Mouse (Mus musculus): ENCODE data around the gene Tmem178b. TPM values are rescaled to one million over a fixed set of nuclear protein-coding genes. Genes with fewer than 3 reads are reported as not detected.

Gene Tmem178b
- polyA plus RNA-seq, 1 experiment: 0.11 TPM

- H3K27ac ChIP-seq (ENCODE audit: insufficient read depth, low read length): no peak overlapping the region
- H3K4me1 ChIP-seq (ENCODE audit: control insufficient read depth, insufficient read depth, low read length): no peaks in the 10 kb centered on the region
- TF ChIP-seq POLR2A (IDR thresholded peaks at IDR 0.05; ENCODE audit: low read depth, low read length) (no peak), CTCF (IDR thresholded peaks at IDR 0.05; ENCODE audit: borderline replicate concordance, insufficient read depth, low read length) (no peak)
- H3K4me3 ChIP-seq (ENCODE audit: insufficient read depth, low read length): no peak overlapping the region
Observed at GRCm38 (mm10) chr6:40249939-40250338, 376.9 kb downstream of the Tmem178b start.

- no peak overlapping the region for H3K27ac ChIP-seq (ENCODE audit: insufficient read depth, low read length)
- H3K4me3 ChIP-seq (ENCODE audit: insufficient read depth, low read length): no peak overlapping the region
- H3K4me1 ChIP-seq (ENCODE audit: control insufficient read depth, insufficient read depth, low read length): no peaks in the 10 kb centered on the region
- TF ChIP-seq CTCF (IDR thresholded peaks at IDR 0.05; ENCODE audit: borderline replicate concordance, insufficient read depth, low read length) (no peak), POLR2A (IDR thresholded peaks at IDR 0.05; ENCODE audit: low read depth, low read length) (no peak)
Observed at GRCm38 (mm10) chr6:40263687-40264086, 390.6 kb downstream of the Tmem178b start.

GRCm38 (mm10) chr6:40300707-40301106 is 427.6 kb downstream of the Tmem178b start:
- no peak overlapping the region for H3K27ac ChIP-seq (ENCODE audit: insufficient read depth, low read length)
- TF ChIP-seq CTCF (IDR thresholded peaks at IDR 0.05; ENCODE audit: borderline replicate concordance, insufficient read depth, low read length): no peak
- no peak for TF ChIP-seq POLR2A (IDR thresholded peaks at IDR 0.05; ENCODE audit: low read depth, low read length)

GRCm38 (mm10) chr6:40303379-40303778 is 430.3 kb downstream of the Tmem178b start:
- TF ChIP-seq POLR2A (IDR thresholded peaks at IDR 0.05; ENCODE audit: low read depth, low read length) (no peak), CTCF (IDR thresholded peaks at IDR 0.05; ENCODE audit: borderline replicate concordance, insufficient read depth, low read length) (peak; percentile 20; the same call in 1 of the 2 replicates)
- Histone ChIP-seq H3K4me3 (ENCODE audit: insufficient read depth, low read length) (no peak overlapping the region), H3K4me1 (ENCODE audit: control insufficient read depth, insufficient read depth, low read length) (no peaks in the 10 kb centered on the region), H3K27ac (ENCODE audit: insufficient read depth, low read length) (no peak overlapping the region)

More at GRCm38 (mm10) chr6:40300707-40301106, 427.6 kb downstream of the Tmem178b start:
- no peaks in the 10 kb centered on the region for H3K4me1 ChIP-seq (ENCODE audit: control insufficient read depth, insufficient read depth, low read length)
- no peak overlapping the region for H3K4me3 ChIP-seq (ENCODE audit: insufficient read depth, low read length)

Other genes starting within 250 kb of the Tmem178b start
- gene Braf, start 147.8 kb upstream of the Tmem178b start, polyA plus RNA-seq (2011; ENCODE audit: insufficient read length, low read depth, missing spikeins): 38.5 and 49.3 TPM in 2 replicates
- 104 and 131 TPM in 2 replicates for gene Mrps33, start 62.3 kb upstream of the Tmem178b start, polyA plus RNA-seq (2011; ENCODE audit: insufficient read length, low read depth, missing spikeins)

All from embryonic fibroblast, embryonic 13.5 days (primary cell).